Mouse (Mus musculus): ENCODE results near the gene Senp3.
A peak's percentile ranks its signal among the peaks of the same experiment; 100 is the strongest.

Gene Senp3

DNA sequence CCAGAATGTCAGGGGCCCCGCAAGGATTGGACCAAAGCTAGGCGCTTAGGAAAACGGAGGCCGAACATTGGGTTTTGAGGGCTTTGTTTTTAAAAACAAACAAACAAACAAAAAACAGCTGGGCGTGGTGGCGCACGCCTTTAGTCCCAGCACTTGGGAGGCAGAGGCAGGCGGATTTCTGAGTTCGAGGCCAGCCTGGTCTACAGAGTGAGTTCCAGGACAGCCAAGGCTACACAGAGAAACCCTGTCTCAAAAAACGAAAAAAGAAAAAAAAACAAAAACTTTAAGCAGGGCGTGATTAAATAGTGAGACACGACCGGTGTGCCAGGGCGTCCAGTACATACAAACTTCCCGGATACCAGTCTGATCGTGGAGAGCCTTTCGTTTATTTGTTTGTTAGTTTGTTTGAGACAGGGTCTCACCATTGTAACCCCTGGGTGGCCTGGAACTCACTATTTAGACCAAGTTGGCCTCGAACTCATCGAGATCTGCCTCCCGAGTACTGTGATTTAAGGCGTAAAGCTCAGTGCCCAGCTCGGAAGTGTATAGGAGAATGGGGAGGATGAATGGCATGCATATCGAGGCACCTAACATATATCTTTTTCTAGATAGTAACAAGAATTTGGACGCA is 440 bp upstream of the Senp3 start:
- DNase-seq (ENCODE audit: low spot score in 2 of 2), result no peak

DNA sequence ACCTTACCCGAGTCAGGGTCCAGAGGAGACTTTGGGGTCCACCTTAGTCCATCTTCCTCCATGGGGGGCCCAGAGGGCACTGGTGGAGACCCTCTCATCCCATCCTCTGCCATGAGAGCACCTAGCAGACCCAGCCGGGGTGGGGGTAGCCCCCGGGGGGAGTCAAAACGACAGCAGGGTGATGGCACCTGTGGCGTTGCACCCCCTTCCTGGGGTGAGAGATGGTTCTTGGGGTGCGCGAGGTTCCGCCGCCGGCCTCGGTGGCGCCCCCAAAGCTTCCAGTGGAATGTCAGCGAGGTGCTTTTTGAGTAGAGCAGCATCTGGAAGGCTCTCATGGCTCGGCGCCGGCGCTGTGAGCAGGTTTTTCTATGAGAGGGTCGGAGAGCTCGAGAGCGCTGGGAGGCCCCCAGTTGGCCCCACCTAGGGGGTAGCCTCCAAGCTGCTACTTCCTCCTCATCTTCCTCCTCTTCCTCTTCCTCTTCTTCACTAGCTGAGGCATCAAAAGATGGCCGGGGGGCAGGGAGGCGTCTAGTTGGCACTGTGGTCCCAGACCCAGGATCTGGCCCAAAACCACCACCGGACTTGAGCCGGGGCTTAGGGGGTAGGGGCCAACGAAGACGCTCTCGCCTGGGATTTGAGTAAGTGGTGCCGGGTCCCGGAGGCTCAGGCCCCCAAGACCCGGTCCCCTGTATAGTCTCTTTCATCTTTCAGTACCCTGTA is 1.6 kb downstream of the Senp3 start:
- DNase-seq (ENCODE audit: low spot score in 2 of 2), result no peak

DNA sequence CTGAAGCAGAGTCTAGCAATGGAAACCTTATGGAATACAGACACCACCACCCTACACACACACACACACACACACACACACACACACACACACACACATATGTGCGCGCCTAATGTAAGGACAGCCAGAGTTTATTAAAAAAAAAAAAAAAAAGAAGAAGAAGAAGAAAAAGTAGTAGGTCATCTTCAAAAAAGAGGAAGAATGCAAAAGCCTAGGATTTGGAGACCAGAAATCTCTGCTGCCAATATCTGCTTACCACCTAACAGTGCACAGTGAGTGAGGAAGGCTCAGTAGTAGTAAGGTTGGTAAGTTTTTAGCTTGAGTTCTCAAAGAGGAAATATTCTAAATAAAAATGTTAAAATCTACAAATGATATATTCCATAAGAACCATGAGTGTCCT is 2.7 kb downstream of the Senp3 start:
- no peak for DNase-seq (ENCODE audit: low spot score in 2 of 2)

DNA sequence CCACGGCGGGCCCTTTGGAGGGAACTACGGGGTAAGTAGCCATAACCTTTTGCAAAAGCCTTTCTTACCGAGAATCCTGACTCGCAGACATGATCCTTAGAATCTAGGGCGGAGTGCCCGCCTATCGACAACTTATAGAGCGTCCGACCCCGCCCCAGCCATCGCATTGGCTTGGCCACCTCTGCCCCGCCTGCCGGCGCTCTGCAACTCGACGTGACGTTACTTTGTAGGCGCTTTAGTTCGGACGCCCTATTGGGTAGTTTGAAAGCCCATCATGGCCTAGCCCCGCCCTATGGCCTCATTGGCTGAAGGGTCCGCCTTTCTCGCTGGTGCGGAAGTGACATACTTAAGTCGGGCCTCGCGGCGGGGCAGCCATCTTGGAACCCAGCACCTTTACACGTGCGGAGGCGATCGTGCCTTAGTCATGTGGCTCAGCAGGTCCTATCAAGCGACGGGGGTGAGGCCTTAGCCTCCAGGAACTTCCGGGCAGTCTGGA is 9.6 kb downstream of the Senp3 start, which contains the start of gene Eif4a1:
Eif4a1 (minus strand) TSS at position 213 of the 496 bp plus-strand sequence.
- DNase-seq (ENCODE audit: low spot score in 2 of 2), result peak; percentile 100

DNA sequence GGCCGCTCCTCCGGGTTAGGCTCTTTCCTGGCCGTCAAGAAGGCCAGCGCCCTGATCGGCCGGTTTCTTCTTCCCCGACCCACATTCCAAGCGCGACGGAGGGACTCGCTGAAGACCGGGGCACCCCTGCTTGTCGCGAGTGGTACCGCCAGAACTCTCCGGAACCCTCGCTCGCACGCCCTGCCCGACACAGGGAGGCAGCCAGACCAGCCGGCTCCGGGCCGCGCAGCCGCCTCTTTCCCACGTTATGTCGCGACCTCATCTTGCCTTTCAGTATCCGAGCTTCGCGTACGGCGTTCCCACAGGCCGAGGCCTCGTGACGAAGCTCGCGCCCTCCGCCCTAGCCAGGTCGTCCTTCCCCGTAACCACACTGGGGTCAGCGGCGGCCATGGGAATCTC is 10.2 kb downstream of the Senp3 start:
- no peak for DNase-seq (ENCODE audit: low spot score in 2 of 2)

DNA sequence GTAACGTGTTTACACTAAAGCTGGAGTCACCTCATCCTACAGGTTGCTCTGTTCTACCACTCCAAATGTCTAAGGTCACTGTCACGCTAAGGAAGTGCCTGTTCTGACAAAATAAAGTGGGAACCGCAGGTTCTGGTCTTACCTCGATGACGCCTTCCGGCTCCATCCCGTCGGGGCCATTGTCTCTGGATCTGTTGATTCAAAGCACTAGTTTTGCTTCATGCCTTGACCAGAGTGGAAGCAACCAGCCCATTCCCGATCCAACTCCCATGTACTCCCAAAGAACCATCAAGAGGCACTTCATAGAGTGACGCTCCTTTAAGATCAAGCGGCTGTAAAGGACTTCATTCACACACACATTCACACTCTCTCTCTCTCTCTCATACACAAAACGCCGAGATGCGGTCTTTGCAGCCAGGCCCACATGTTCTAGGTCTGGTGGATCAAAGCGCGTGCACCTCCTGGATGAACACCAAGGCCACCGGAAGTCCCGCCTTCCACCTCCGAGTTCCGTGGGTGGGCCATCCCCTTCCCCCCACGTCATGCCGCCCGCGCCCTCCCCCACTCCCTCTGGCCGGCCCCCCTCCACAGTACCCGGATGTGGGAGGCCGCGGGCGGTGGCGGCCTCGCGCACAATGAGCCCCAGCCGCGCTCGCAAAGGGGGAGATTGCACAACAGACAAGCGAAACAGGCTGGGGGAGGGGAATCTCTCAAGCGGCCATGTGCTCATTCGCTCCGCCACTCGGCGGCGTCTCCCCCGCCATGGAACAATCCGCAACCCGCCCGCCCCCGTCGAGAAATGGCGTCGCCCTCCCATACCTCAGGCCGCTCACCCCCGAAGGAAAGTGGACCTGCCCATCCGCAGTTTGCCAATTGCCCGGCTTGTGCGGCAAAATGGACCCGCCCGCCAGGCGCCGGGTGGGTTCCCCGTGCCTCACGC is 10.8 kb downstream of the Senp3 start:
- DNase-seq (ENCODE audit: low spot score in 2 of 2), result peak; percentile 84 to 93

DNA sequence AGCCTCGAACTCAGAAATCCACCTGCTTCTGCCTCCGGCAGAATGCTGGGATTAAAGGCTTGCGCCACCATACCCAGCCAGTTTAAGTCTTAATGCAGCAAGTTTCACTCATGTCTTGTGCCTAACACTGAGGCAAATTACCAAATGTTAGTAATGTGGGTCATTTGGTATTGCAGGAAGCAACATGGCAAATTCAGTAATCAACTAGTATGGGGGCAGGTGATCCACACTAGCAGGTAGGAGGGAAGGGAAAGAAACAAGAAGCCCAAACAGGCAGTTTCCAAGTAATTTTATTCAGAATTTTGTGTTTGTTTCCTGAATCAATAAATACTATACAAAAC is 15.2 kb downstream of the Senp3 start:
- no peak for DNase-seq (ENCODE audit: low spot score in 2 of 2)

DNA sequence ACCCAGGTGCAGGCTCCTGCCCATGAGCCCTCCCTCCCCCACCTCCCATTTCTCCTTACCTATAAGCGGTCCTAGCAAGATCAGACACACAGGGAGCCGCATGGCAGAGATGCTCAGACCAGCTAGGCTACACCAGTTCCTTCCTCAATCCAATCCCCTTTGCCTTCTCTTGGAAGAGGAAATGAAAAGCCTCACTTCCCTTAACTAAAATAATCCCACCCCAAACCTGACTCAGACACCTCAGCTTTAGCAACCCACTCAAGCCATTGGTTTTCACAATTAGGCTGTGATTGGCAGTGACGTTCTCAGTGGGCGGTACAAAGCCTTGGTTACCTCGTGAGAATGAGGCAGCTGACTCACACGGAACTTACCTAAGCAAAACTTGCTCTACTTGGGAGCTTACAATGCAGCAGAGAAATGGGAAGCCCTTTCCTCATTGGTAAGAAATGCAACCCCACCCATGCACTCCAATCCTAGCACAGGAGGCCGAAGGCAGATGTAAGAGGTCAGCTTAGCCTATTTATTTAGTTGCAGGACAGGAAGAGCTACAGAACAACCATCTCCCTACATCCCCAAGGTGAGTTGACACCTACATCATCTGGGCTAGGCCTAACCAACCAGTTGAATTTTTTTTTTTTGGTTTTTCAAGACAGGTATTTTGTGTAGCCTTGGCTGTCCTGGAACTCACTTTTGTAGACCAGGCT is 15.8 kb downstream of the Senp3 start, which contains the start of gene Cd68:
Cd68 (minus strand) TSS at position 193 of the 704 bp plus-strand sequence.
- no peak for DNase-seq (ENCODE audit: low spot score in 2 of 2)

DNA sequence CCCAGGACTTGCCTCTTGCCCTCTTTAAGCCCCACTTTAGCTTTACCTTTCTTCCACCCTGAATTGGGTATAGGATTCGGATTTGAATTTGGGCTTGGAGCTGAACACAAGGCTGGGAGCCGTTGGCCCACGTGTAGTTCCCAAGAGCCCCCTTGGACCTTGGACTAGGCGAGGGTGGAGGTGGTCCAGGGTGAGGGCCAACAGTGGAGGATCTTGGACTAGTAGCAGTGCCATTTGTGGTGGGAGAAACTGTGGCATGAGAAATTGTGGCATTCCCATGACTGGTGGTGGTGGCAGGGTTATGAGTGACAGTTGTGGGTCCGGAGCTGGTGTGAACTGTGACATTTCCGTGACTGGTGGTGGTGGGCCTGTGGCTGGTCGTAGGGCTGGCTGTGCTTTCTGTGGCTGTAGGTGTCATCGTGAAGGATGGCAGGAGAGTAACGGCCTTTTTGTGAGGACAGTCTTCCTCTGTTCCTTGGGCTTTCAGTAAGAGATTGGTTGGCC is 16.4 kb downstream of the Senp3 start:
- no peak for DNase-seq (ENCODE audit: low spot score in 2 of 2)

DNA sequence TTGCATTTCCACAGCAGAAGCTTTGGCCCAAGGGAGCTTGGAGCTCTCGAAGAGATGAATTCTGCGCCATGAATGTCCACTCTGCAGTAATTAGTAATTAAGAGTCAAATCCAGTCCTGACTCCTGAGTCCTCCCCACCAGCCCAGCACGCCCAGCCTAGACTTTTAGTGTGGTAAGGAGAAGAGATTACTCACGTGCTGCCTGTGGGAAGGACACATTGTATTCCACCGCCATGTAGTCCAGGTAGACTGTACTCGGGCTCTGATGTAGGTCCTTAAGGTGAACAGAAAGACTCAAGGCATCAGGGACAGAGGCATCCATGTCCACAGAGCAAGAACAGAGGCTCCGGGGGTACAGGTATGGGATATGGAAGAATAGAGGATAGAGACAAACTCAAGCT is 17.0 kb downstream of the Senp3 start:
- no peak for DNase-seq (ENCODE audit: low spot score in 2 of 2)

DNA sequence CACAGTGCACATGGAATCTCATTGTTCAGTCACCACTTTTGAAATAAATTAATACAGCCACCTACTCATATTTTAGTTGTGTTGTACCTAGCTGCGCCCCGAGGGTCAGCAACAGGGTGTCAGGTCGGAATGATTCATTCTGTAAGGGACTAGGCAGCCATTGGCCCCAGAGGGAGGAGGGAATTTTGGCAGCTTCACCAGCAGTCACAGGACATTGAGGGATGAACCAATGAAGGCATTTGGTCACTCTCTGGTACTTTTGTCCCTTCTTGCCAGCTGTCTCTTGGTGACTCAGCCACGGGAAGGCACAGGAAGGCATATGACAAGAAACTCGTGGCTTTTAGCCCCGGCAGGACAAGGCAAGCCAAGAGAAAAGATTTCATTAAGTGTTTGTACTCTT is 18.1 kb downstream of the Senp3 start:
- DNase-seq (ENCODE audit: low spot score in 2 of 2), result no peak

DNA sequence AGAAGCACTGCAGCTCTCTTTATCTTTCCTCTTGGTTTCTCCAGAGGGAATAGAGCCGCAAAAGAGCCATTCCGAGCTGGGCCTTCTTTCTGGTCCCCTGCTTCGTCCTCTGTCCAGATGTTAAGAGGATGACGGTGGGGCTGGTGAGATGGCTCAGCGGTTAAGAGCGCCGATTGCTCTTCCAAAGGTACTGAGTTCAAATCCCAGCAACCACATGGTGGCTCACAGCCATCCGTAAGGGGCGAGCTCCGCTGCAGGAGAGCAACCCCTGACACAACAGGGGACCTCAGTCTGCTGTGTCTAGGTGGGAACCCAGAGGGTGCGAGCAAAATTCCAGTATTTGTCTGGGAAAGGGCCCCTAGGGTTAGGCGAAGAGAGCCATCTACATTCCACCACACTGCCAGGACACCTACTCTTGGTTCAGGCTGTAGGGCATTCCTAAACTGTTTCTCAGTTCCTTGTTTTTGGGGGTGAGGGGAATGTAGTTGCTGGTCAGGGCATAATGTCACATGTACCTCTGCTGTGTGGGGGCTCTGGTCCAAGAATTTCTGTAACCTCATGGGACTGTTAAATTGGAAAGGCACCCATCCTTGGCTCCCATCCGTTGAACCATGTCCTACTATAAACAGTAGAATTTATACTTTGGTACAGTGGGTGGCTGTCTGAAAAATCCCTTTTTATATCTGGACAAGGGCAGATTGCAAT is 18.8 kb downstream of the Senp3 start:
- no peak for DNase-seq (ENCODE audit: low spot score in 2 of 2)

DNA sequence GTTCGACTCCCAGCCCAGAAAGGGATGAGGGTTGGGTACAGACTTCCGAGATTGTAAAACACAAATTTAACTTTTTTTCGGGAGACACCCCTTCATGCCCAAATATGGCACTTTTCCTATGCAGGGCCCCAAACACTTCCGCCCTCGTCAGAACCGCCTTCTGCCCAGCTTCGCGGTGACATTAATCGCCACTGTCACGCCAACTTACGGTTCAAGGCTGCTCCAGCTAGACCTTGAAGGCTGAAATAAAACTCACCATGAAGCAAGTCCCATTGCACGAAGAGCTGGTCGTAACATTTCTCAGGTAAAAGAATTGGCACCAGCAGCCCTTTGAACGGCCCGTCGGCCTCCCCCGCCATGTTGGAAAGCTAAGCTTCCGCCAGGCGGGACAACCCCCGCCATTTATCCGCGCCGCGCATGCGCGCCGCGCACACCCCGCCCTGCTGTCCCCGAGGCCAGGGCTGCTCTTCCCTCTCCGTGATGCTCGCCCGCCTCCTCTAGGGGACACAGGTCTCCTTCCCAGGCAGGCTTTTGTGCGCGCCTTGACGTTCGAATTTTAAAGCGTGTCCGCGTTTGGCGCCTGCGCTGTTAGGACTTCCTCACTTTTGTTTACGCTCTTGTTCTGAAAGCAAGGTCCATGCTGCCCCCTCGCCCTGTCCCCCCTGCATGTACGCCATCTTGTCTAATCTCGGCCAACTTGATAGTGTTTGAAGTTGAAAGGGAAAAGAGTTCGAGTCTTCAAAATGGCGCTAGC is 19.5 kb downstream of the Senp3 start, which contains the start of gene Mpdu1:
Mpdu1 (minus strand) TSS at position 430 of the 754 bp plus-strand sequence.
- peak; percentile 89 to 93 for DNase-seq (ENCODE audit: low spot score in 2 of 2)

DNA sequence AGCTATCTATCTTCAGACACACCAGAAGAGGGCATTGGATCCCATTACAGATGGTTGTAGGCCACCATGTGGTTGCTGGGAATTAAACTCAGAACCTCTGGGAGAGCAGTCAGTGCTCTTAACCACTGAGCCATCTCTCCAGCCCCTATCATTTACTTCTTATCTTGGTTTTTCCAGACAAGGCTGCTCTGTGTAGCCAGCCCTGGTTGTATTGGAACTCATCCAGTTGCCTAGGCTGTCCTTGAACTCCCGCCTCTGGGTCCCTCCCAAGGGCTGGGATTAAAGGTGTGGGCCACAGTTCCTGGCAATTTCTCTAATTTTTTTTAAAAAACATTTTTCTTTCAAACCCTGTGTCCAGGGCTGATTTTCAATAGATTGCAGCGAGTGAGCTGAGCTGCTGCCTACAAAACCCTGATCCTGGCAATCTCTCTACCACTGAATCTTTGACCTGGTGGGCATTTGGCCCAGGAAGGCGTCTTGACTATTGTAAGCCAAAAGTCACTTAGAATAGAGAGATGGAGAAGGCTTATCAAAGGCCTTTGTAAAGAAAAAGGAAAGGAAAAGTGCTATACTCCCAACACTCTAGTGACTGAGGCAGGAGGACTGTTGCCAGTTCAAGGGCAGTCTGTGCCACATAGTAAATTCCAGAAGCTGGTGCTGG is 20.5 kb downstream of the Senp3 start:
- no peak for DNase-seq (ENCODE audit: low spot score in 2 of 2)

DNA sequence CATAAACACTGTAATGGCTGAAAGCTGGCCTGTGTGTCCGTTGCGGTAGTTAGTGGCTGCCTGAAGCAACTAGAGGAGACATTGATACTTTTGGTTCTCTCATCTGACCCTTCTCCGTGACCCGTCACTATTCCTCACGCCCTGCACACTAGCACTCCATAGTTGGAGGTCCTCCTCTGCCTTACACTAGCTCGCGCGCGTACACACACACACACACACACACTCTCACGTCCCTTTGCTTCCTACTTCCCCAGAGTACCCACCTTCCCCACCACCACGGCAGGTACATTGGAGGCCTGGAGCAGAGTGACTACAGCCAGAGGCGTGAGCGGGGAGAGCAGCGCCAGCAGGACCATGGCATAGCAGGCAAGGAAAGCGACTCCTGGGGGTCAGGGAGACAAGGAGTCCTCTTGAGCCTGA is 24.4 kb downstream of the Senp3 start:
- no peak for DNase-seq (ENCODE audit: low spot score in 2 of 2)

DNA sequence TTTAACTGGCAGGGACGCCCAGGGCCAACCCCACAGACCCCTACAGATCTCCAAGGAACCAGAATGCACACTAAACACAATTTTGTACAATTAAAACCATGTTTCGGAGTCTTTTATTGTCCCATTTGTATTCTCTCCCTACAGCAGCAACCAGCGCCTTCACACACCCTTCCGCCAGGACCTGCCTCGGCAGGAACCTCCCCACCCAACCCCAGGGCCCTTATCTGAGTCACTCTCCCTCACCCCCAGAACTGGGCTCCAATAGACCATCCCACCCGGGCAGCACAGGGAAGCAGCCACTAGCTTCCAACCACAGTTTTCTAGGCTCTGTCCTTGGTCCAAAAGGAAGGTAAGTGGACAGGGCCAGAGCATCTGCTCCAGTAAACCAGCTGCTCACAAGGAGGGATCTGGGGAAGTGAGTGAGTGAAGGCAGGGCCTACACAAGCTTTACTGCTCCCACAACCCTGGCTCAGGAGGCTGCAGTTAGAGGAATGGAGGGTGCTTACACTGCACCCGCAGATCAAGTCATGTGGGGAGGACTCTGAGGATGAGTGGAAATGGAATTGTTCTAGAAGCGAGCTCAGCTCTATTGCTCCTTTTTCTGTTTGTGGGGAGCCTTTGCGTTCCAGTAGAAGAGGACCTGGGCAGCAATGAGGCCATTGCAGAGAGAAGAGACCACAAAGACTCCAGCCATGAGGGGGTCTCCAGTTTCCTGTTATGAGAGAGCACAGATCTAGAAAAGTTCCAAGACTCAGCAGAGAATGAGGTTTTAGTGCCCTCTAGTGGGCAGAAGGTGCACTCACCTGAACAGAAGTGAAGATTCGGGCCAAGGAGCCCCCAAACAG is 25.0 kb downstream of the Senp3 start:
- peak in 1 of 2 experiments; percentile 62 for DNase-seq (ENCODE audit: low spot score in 2 of 2)

DNA sequence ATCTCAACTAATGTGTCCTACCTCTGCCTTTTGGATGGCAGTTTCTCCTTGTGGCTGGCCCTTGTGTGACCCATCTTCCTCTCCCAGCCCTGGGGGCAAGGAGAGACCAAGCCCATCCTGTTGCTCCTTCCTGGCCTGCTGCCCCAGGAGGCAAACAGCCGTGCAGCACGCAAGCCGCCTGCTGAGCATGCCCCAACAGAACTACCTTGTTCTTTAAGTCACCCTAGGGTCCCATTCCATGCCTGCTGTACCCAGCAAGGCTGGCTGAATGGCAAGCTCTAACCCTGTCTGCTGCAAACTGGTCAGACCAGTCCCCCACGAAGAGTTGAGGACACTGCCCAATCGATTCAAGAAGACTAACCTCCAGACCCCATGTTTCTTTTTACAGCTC is 25.8 kb downstream of the Senp3 start:
- DNase-seq (ENCODE audit: low spot score in 2 of 2), result peak; percentile 56 to 67

All from urinary bladder, postnatal 36 days (tissue).